Mouse (Mus musculus) adrenal gland, adult (tissue): ENCODE measurements around the gene Lrrn3.

Source experiments
- DNase-seq, 2 experiments: peaks; one replicate each; pipeline ENCODE4 v3.0.0; 2022 to 2023; ENCODE audit warnings: low spot score in 1 of 2; ENCODE audit not compliant: inconsistent age in 2 of 2

Lrrn3 gene

DNA sequence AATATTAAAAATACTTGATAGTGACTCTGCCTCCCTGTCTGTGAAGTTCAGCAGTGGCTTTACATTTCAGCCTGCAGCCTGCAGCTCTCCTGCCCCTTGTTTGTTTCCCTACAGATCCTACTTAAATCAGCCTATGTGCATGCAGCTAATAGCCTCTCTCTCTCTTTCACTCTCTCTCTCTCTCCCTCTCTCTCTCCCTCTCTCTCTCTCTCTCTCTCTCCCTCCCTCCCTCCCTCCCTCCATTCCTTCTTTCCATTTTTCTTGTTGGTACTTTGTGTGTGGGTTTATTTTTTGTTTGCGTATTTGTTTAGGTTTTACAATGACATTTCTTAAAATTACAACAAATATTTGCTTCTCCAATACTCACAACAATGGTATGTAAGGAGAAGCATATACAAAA, at the start of gene Lrrn3:
Gene Lrrn3, minus strand, starts transcription at position 101 of the 400 bp plus-strand sequence.
- no peak for DNase-seq

DNA sequence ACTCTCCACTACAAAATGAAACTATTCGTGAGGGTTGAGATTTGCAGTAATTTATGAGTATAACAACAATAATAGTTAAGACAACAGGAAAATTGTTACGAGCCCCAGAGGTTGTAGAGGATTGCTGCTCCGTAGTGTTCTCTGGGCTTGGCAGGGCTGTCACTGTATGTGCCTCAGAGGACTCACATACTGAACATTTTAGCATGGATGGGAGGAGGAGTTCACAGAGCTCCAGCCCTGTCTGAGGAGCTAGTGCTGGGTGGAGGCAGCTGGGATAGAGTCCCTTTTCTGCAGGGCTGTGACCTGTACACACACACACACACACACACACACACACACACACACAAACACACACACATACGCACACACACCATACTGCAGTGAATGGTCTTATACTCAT, 42.2 kb upstream of the Lrrn3 start:
- DNase-seq, result no peak

GRCm38 (mm10) chr12:41526688-41527087, 40.5 kb upstream of the Lrrn3 start:
- DNase-seq, result no peak

GRCm38 (mm10) chr12:41521671-41522070, 35.4 kb upstream of the Lrrn3 start:
- DNase-seq, result peak; percentile 66 to 78

GRCm38 (mm10) chr12:41520326-41520725, 34.1 kb upstream of the Lrrn3 start:
- no peak for DNase-seq

- DNase-seq, result peak; percentile 40 to 80
Observed at GRCm38 (mm10) chr12:41518897-41519296, 32.7 kb upstream of the Lrrn3 start.

DNA sequence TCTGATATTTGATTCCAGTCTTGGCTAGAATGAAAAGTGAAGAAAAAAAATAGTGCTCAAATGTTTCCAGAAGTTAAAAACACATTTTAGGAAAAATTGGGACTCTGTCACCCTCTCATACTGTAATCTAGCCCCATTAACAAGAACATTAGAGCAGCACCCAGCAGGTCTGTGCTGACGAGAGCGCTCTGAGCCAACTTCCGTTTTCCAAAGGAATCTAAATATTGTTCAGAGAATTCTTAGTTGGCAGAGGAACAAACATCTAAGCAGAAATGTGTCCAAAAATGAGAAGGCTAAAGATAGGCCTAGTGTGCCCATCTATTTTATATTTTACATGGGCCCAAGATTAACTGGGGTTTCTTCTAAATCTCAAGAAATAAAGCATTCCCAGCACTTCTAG, 24.4 kb upstream of the Lrrn3 start:
- peak in 1 of 2 experiments; percentile 65 for DNase-seq

GRCm38 (mm10) chr12:41508610-41509009, 22.4 kb upstream of the Lrrn3 start:
- no peak for DNase-seq

- no peak for DNase-seq
Observed at GRCm38 (mm10) chr12:41500049-41500820, 14.0 kb upstream of the Lrrn3 start.

DNA sequence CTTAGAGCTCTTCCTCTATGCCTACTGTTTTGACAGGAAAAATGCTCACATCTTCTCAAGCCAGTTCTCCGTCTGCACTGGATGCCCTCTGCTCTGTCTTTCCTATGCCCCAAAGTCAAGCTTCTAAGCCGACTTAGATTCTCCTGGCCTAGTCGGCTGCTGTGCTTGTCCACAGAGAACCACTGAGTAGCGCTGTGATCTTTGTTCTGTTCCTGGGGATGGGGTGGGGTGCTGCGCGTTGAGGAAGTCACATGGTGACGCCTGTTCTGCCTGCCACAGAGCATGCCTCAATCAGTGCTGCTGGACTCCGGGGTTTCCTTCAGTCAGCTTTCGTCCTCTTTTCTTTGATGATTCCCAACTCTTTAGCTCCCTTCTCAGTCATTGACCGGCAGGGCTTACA, 8.4 kb upstream of the Lrrn3 start:
- DNase-seq, result peak in 1 of 2 experiments; percentile 46

DNA sequence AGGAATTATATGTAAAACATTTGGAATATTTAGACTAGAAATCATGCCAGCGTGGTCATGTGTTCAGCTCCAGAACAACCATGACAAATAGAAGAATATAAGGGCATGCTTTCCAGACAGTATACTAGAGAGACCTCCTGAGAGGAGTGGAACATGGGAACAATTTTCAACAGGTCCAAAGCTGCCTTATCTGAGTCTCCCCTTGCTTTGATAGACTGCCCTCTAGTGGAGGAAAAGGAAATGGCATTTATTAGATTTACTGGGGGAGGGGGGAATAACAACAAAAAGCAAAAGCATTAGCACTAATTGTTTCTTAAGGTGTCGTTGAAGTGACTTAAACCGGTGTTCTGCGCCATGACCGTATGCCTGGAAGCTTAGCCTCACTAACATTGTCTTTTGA, 774 bp upstream of the Lrrn3 start:
- DNase-seq, result peak in 1 of 2 experiments; percentile 90

- DNase-seq, result peak; percentile 84 to 94
Observed at GRCm38 (mm10) chr12:41485512-41486215, 567 bp downstream of the Lrrn3 start.

GRCm38 (mm10) chr12:41484689-41485511, 1.3 kb downstream of the Lrrn3 start:
- DNase-seq, result peak; percentile 29 to 81

DNA sequence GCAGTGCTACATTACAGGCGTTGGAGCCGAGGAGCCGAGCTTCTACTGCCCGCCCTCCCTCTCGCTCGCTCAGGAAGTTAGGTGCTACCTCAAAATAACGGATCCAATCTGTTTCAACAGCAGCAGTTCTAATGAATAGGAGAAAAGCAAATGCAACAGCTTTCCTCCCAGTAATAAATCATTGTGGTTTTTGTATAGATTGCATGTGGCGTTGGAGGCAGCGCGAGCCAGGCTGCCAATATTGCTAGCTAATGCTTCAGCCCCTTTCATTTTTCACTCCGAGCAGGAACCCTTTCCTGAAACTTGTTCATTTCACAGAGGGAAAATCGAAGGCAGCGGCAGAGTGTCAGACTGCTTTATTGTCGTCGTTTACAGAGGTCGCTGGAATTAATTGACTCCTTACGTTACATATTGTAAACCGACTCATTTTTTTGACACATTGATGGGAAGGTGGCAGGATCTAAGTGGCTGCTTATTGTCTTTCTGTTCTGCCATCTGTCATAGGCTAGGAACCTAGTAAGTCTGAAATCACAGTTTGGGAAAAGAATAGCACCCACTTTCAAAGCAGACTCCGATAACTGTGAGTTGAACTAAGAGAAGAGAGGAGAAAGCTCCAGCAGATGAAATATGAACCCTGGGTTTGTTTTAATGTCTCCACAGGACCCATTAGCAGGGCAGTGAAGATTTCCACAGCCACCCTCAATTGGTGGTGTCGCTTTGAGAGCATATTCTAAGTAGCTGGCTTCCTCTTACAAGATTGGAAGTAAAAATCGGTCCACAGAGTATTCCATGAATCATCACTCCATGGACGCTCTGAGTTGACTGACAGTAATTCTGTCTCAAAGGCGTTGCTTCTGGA, 2.4 kb downstream of the Lrrn3 start:
- peak; percentile 40 to 86 for DNase-seq

- DNase-seq, result peak; percentile 27 to 81
Observed at GRCm38 (mm10) chr12:41483091-41483592, 3.1 kb downstream of the Lrrn3 start.

DNA sequence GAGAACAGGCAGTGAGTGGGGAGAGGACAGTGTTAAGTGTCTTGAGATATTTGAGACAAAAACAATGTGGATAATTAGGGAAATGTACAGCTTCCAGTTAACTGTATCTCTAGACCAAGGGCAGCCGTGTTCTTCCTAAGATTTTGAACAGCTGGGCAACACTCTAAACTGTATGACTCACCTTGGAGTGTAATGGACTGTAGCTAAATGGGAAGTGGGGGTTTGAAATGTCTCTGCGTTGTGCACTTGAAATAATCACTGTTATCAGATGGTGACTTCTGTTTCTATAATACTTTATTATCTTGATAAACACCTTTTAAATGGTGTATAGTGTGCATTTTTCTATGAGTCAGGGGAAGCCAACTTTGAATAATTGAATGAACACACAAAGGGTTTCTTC, 4.7 kb downstream of the Lrrn3 start:
- DNase-seq, result peak in 1 of 2 experiments; percentile 52

- peak in 1 of 2 experiments; percentile 75 for DNase-seq
Observed at GRCm38 (mm10) chr12:41469096-41469801, 17.0 kb downstream of the Lrrn3 start.

- DNase-seq, result no peak
Observed at GRCm38 (mm10) chr12:41468374-41468991, 17.7 kb downstream of the Lrrn3 start.

- peak in 1 of 2 experiments; percentile 48 for DNase-seq
Observed at GRCm38 (mm10) chr12:41438446-41438845, 47.8 kb downstream of the Lrrn3 start.
